Mouse (Mus musculus) right cerebral cortex, postnatal 4 days (tissue): ENCODE data around the gene Mfng.
A peak's percentile ranks its signal among the peaks of the same experiment; 100 is the strongest.

Experiments used
- DNase-seq: peaks from one replicate; pipeline ENCODE4 v3.0.0-alpha.2; 2022

Gene Mfng

GRCm38 (mm10) chr15:78712335-78713258 lies 60.7 kb downstream of the Mfng start:
- peak; percentile 47 for DNase-seq

DNA sequence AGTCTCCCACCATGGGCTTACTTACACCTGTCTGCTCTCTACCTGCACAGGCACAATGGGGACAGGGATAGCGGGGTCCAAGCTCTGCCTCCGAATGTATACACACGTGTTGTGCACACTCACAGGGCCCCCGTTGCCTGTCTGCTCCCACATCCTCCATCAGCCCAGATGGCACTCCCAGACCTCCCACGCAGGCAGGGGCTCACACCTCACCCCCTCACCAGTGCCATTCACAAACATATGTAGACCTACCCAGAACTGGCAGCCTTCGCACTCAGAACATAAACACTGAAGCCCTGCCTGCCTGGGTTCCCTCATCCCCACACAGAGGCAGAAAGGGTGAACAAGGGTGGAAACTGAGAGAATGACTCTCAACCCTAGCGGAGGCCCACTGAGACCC lies 61.3 kb downstream of the Mfng start:
- DNase-seq: no peak

- DNase-seq: peak; percentile 44
Measured at GRCm38 (mm10) chr15:78710634-78711033, 62.6 kb downstream of the Mfng start.

DNA sequence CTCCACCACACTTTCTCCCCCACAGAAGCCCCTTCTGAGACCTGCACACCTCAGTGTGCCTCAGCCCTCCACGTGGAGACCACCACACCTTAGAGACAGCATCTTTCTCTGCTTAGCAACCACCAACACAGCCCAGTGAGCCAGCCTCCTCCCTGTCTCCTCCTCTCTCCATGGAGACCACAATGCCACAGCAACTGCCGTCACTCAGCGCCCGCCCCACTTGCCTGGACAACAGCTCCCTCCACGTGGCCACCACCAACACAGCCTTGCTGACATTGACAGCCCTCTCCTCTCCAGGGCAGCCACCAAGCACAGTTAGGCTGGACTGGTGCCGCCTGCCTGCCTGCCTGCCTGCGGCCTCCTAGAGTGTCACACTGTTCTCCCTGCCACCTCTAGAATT lies 63.5 kb downstream of the Mfng start:
- peak; percentile 71 for DNase-seq

GRCm38 (mm10) chr15:78706630-78707029 lies 66.6 kb downstream of the Mfng start:
- no peak for DNase-seq
